Mouse (Mus musculus): ENCODE data around the gene Tmem159.
A peak's percentile ranks its signal among the peaks of the same experiment; 100 is the strongest.

Gene Tmem159

GRCm38 (mm10) chr7:120102164-120102972 is at the start of gene Tmem159:
Gene Tmem159 (plus strand): TSS chr7:120102353.
- peak; percentile 21 for DNase-seq (ENCODE audit: low spot score)

GRCm38 (mm10) chr7:120054016-120054415 is 48.1 kb upstream of the Tmem159 start:
- no peak for DNase-seq (ENCODE audit: low spot score)

- no peak for DNase-seq (ENCODE audit: low spot score)
Measured at GRCm38 (mm10) chr7:120055479-120055878, 46.7 kb upstream of the Tmem159 start.

- DNase-seq (ENCODE audit: low spot score), result no peak
Measured at GRCm38 (mm10) chr7:120064045-120064444, 38.1 kb upstream of the Tmem159 start.

- no peak for DNase-seq (ENCODE audit: low spot score)
Measured at GRCm38 (mm10) chr7:120068114-120068513, 34.0 kb upstream of the Tmem159 start.

GRCm38 (mm10) chr7:120069164-120069563 is 33.0 kb upstream of the Tmem159 start:
- no peak for DNase-seq (ENCODE audit: low spot score)

GRCm38 (mm10) chr7:120080177-120080576 is 22.0 kb upstream of the Tmem159 start:
- no peak for DNase-seq (ENCODE audit: low spot score)

GRCm38 (mm10) chr7:120093033-120093432 is 9.1 kb upstream of the Tmem159 start:
- no peak for DNase-seq (ENCODE audit: low spot score)

DNA sequence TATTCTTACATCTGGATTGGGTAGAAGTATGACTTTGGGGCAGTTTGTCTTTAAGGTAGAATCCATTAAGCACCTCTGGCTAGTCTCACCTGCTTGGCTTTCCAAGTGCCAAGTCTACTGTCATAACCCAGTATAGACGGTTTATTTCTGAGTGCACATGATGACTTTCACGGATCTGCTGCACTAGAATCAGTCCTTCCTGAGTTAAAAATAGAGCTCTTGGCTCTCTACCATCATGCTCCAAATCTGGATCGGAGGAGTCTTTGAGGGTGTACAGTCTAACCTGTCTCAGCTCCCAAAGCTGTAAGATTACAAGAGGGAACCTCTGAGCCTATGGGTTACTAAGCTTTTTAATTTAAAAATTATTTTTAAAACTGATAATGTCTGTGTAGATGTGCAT is 7.9 kb upstream of the Tmem159 start:
- DNase-seq (ENCODE audit: low spot score), result no peak

- DNase-seq (ENCODE audit: low spot score), result no peak
Measured at GRCm38 (mm10) chr7:120095180-120095579, 7.0 kb upstream of the Tmem159 start, which contains the start of gene Dnah3. Gene Dnah3 (minus strand): TSS chr7:120095280.

DNA sequence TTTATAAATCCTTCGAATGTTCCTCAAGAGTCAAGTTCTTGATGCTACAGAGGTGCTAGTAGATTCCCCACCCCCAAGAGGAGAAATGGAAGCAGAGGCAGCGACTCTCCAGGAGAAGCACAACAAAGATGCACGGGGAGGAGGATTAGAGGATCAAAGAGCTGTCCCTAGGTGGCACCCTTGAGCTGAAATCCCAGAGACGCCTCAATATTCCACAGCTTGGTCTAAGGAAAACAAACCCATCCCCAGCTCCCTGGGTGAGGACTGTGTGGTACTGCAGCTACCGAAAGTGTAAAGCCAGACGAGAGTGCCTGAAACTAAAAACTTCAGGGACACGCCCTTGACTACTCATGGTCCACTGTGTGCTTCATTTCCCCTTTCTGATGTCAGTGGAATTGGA is 4.3 kb upstream of the Tmem159 start:
- DNase-seq (ENCODE audit: low spot score), result no peak

- peak; percentile 3 for DNase-seq (ENCODE audit: low spot score)
Measured at GRCm38 (mm10) chr7:120098403-120098802, 3.8 kb upstream of the Tmem159 start.

GRCm38 (mm10) chr7:120103019-120103567 is 940 bp downstream of the Tmem159 start:
- no peak for DNase-seq (ENCODE audit: low spot score)

GRCm38 (mm10) chr7:120104975-120105374 is 2.8 kb downstream of the Tmem159 start:
- no peak for DNase-seq (ENCODE audit: low spot score)

GRCm38 (mm10) chr7:120106356-120106755 is 4.2 kb downstream of the Tmem159 start:
- no peak for DNase-seq (ENCODE audit: low spot score)

GRCm38 (mm10) chr7:120109676-120110075 is 7.5 kb downstream of the Tmem159 start:
- no peak for DNase-seq (ENCODE audit: low spot score)

DNA sequence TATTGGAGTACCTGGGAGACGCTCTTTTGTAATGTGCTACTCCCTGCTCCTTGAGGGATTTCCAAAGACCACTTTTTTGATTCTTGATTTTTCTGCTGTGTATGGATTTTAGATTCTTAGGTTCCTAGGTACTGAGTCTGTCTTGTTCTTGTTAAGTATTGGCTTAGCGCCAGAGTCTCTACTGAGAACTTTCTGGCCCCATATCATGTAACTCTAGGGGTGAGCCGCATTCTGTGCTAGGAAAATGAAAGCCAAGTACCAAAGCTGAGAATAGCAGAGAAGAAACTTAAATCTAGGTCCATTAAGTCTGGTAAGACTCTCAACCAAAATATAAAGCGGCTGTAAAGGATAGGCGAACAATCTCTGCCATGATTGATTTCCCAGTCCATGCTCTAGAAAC is 14.8 kb downstream of the Tmem159 start:
- DNase-seq (ENCODE audit: low spot score), result no peak

DNA sequence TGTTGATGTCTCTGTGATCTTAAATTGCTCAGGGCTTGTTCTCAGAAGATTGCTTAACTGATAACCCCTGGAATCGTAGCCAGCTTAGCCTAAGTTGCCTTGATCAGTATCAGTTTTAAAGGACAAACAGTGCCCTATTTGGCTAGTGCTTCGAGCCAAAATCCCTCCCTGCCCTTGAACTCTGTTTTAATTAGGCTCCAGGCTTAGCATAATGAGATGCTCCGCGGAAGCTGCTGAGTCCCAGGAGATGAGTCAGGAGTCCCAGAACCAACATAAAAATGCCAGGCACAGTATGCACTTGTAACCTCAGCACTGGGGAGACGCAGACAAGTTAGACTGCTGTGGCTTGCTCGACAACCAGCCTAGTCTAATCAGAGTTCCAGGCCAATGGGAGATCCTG is 15.4 kb downstream of the Tmem159 start:
- DNase-seq (ENCODE audit: low spot score), result no peak

- DNase-seq (ENCODE audit: low spot score), result no peak
Measured at GRCm38 (mm10) chr7:120123776-120124175, 21.6 kb downstream of the Tmem159 start.

DNA sequence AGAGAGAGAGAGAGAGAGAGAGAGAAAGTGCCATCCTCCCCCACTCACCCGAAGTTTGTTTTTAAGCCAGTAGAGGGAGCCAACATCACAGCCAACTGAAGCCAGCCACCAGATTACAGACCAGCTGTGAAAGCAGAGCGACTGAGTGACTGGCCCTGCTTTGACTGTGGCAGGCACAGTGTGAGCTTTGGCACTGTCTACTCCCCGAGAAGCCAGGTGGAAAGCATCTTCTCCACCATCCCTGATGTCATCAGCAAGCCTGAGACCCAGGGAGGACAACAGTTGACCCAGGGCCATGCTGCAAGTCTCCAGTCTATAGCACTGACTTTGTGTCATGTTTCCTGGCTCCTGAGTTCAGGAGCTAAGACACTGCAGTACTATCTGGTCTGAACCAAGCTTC is 22.7 kb downstream of the Tmem159 start:
- no peak for DNase-seq (ENCODE audit: low spot score)

- DNase-seq (ENCODE audit: low spot score), result no peak
Measured at GRCm38 (mm10) chr7:120126976-120127685, 25.0 kb downstream of the Tmem159 start.

- DNase-seq (ENCODE audit: low spot score), result no peak
Measured at GRCm38 (mm10) chr7:120127686-120128059, 25.5 kb downstream of the Tmem159 start.

DNA sequence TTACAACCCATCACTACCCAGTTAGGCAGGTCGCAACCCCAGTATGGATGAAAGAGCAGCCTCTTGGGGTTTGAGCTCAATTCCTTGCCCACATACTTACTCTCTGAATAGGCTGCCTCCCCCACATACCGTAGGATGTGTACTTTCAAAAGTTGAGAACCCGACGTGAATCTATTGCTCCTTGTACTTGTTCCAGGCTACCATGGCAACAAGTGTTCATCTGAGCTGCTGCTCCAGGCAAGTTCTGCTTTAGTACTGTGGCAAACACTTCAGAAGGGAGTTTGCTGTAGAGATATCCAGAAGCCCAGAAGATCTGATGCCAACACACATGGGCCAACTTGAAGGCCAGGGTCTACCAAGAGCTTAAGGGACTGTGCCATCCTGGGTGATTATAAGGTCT is 26.8 kb downstream of the Tmem159 start:
- DNase-seq (ENCODE audit: low spot score), result no peak
